Mouse (Mus musculus) right cerebral cortex, postnatal 36 days (tissue): ENCODE measurements at regions not wholly inside any gene's neighbourhood (a gene's known extent, or its start where the extent isn't known, plus 50 kb on each side); places are given as distances from the start of the nearest gene placed in this dataset.

Source experiments
- DNase-seq, 2 experiments: peaks; one replicate each; pipeline ENCODE4 v3.0.0; 2022; ENCODE audit warnings: low spot score in 2 of 2, mixed read lengths in 1 of 2

- no peak for DNase-seq
Observed at GRCm38 (mm10) chr12:13677266-13677665, 408.3 kb downstream of the Nbas start.

GRCm38 (mm10) chr12:13669453-13669852 is 400.5 kb downstream of the Nbas start:
- no peak for DNase-seq

GRCm38 (mm10) chr12:13668485-13669022 is 399.6 kb downstream of the Nbas start:
- DNase-seq = no peak

GRCm38 (mm10) chr12:13639336-13639735 is 370.4 kb downstream of the Nbas start:
- no peak for DNase-seq
